Mouse (Mus musculus): Measurements from ENCODE around the gene Plscr4.

DNA sequence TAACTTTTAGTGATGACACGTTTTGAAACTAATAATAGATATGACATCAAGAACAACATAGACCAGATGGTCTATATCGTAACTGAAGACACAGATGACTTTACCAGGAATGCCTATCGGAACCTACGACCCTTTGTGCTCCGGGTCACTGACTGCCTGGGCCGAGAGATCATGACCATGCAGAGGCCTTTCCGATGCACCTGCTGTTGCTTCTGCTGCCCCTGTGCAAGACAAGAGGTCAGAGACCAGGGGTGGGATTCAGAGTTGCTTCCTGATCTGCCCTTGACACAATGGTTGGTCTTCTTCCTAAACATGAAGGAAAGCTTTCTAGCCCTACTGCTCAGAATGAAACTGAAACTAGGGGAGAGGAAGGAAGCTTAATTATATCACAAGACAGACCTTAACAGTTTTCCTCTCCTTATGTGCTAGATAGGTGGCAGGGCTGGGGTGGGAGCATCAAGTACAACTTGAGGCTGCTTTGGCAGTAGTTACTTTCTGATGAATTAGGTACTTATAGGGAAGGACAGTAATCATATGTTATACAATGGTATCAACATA is 27.6 kb downstream of the Plscr4 start:
- TF ChIP-seq CTCF (IDR thresholded peaks at IDR 0.05; ENCODE audit: low read depth), result no peak
- no peak for TF ChIP-seq EP300 (IDR thresholded peaks at IDR 0.05; ENCODE audit: low read depth)
